Mouse (Mus musculus) MEL (cell line): ENCODE data around the gene Zfp26. TPM values are rescaled to one million over a fixed set of nuclear protein-coding genes. Genes with fewer than 3 reads are reported as not detected.

Experiments
- DNase-seq: peaks from one replicate; pipeline ENCODE4 v3.0.0; 2011; ENCODE audit warnings: low read depth, low spot score
- H3K27ac ChIP-seq: 2 replicates; pipeline ENCODE4 v1.5.1; 2012; ENCODE audit warnings: low read depth, mild to moderate bottlenecking, control low read depth, low read length, moderate library complexity; ENCODE audit not compliant: control insufficient read depth
- H3K27me3 ChIP-seq, 2 experiments: fragments of 150-350 bp in 1 of 2; sonication (generic) in 1 of 2; 2 replicates each; pipeline ENCODE4 v1.6.1; 2012; ENCODE audit warnings: low read length in 2 of 2, mild to moderate bottlenecking in 2 of 2, improper control_type of control experiment in 1 of 2, moderate library complexity in 1 of 2; ENCODE audit not compliant: insufficient read depth in 2 of 2, control insufficient read depth in 1 of 2
- H3K36me3 ChIP-seq, 2 experiments: 2 replicates each; pipeline ENCODE4 v1.6.1; 2012 to 2014; ENCODE audit warnings: low read length in 2 of 2, improper control_type of control experiment in 1 of 2, inconsistent platforms in 1 of 2, mild to moderate bottlenecking in 1 of 2; ENCODE audit not compliant: insufficient read depth in 2 of 2, control insufficient read depth in 1 of 2
- H3K4me1 ChIP-seq, 2 experiments: fragments of 150-350 bp in 1 of 2; sonication (generic) in 1 of 2; 2 replicates each; pipeline ENCODE4 v1.6.1; 2012; ENCODE audit warnings: low read length in 2 of 2, improper control_type of control experiment in 1 of 2, mild to moderate bottlenecking in 1 of 2; ENCODE audit not compliant: insufficient read depth in 2 of 2, control insufficient read depth in 1 of 2
- H3K4me3 ChIP-seq, 2 experiments: fragments of 150-350 bp in 1 of 2; sonication (generic) in 1 of 2; 2 replicates each; pipeline ENCODE4 v1.5.1; 2012; ENCODE audit warnings: low read depth in 2 of 2, low read length in 2 of 2, mild to moderate bottlenecking in 2 of 2, moderate library complexity in 2 of 2, control low read depth in 1 of 2, improper control_type of control experiment in 1 of 2; ENCODE audit not compliant: control insufficient read depth in 1 of 2, insufficient read depth in 1 of 2
- H3K79me2 ChIP-seq: 2 replicates; pipeline ENCODE4 v1.6.1; 2012; ENCODE audit warnings: mild to moderate bottlenecking, low read length, moderate library complexity; ENCODE audit not compliant: control insufficient read depth, poor library complexity, insufficient read depth
- H3K9ac ChIP-seq: 2 replicates; pipeline ENCODE4 v1.6.1; 2012; ENCODE audit warnings: low read depth, mild to moderate bottlenecking, control low read depth, low read length, moderate library complexity; ENCODE audit not compliant: control insufficient read depth, poor library complexity, severe bottlenecking
- H3K9me3 ChIP-seq: fragments of 150-350 bp; sonication (generic); replicated peaks from 2 replicates; pipeline ENCODE4 v1.6.1; 2012; ENCODE audit warnings: mild to moderate bottlenecking, low read length, improper control_type of control experiment, moderate library complexity; ENCODE audit not compliant: insufficient read depth
- BHLHE40 ChIP-seq: IDR thresholded peaks from 2 replicates; pipeline ENCODE4 v1.6.1; 2012; ENCODE audit warnings: low read depth, mild to moderate bottlenecking, inconsistent platforms, low read length, improper control_type of control experiment, borderline replicate concordance
- CHD1 ChIP-seq: IDR thresholded peaks from 2 replicates; pipeline ENCODE4 v1.6.1; 2012; ENCODE audit warnings: low read depth, mild to moderate bottlenecking, inconsistent platforms, low read length, improper control_type of control experiment
- CHD2 ChIP-seq: IDR thresholded peaks from 2 replicates; pipeline ENCODE4 v1.6.1; 2011; ENCODE audit warnings: low read length, improper control_type of control experiment
- CTCF ChIP-seq, 3 experiments: IDR thresholded peaks in 2 of 3; conservative IDR thresholded peaks in 1 of 3; 2 replicates each; pipeline ENCODE4 v1.5.1; 2011 to 2012; ENCODE audit warnings: low read length in 3 of 3, low read depth in 2 of 3, mild to moderate bottlenecking in 2 of 3, improper control_type of control experiment in 1 of 3, inconsistent platforms in 1 of 3, mixed read lengths in 1 of 3, moderate library complexity in 1 of 3; ENCODE audit not compliant: control insufficient read depth in 1 of 3, insufficient read depth in 1 of 3, poor library complexity in 1 of 3, severe bottlenecking in 1 of 3
- E2F4 ChIP-seq: IDR thresholded peaks from 2 replicates; pipeline ENCODE4 v1.6.1; 2011; ENCODE audit warnings: low read depth, low read length, improper control_type of control experiment, borderline replicate concordance
- ELF1 ChIP-seq: IDR thresholded peaks from 2 replicates; pipeline ENCODE4 v1.6.1; 2014; ENCODE audit warnings: low read depth, mild to moderate bottlenecking, inconsistent platforms, low read length, improper control_type of control experiment, moderate library complexity
- EP300 ChIP-seq, 2 experiments: IDR thresholded peaks; 2 replicates each; pipeline ENCODE4 v1.6.1; 2011; ENCODE audit warnings: improper control_type of control experiment in 2 of 2, low read length in 2 of 2, low read depth in 1 of 2, mild to moderate bottlenecking in 1 of 2
- ETS1 ChIP-seq: IDR thresholded peaks from 2 replicates; pipeline ENCODE4 v1.6.1; 2012; ENCODE audit warnings: low read depth, mild to moderate bottlenecking, inconsistent platforms, low read length, improper control_type of control experiment, moderate library complexity
- HCFC1 ChIP-seq: IDR thresholded peaks from 2 replicates; pipeline ENCODE4 v1.6.1; 2012; ENCODE audit warnings: low read depth, mild to moderate bottlenecking, inconsistent platforms, low read length, improper control_type of control experiment, moderate library complexity
- JUND ChIP-seq: IDR thresholded peaks from 2 replicates; pipeline ENCODE4 v1.6.1; 2011; ENCODE audit warnings: low read depth, mild to moderate bottlenecking, improper control_type of control experiment, low read length
- KAT2A ChIP-seq: conservative IDR thresholded peaks from 2 replicates; pipeline ENCODE4 v1.6.1; 2012; ENCODE audit warnings: low read depth, low read length, improper control_type of control experiment, inconsistent platforms
- MAFK ChIP-seq: IDR thresholded peaks from 2 replicates; pipeline ENCODE4 v1.6.1; 2011; ENCODE audit warnings: low read depth, mild to moderate bottlenecking, low read length, improper control_type of control experiment, borderline replicate concordance
- MAZ ChIP-seq: IDR thresholded peaks from 2 replicates; pipeline ENCODE4 v1.6.1; 2012; ENCODE audit warnings: low read depth, mild to moderate bottlenecking, inconsistent platforms, low read length, improper control_type of control experiment
- MEF2A ChIP-seq: IDR thresholded peaks from 2 replicates; pipeline ENCODE4 v1.6.1; 2014; ENCODE audit warnings: low read depth, mild to moderate bottlenecking, inconsistent platforms, low read length, improper control_type of control experiment; ENCODE audit not compliant: poor library complexity, insufficient replicate concordance, severe bottlenecking; ENCODE audit errors: extremely low read depth
- MXI1 ChIP-seq: IDR thresholded peaks from 2 replicates; pipeline ENCODE4 v1.6.1; 2011; ENCODE audit warnings: mild to moderate bottlenecking, low read depth, low read length, improper control_type of control experiment
- MYB ChIP-seq: IDR thresholded peaks from 2 replicates; pipeline ENCODE4 v1.6.1; 2011; ENCODE audit warnings: mild to moderate bottlenecking, low read depth, low read length, improper control_type of control experiment
- NELFE ChIP-seq: IDR thresholded peaks from 2 replicates; pipeline ENCODE4 v1.6.1; 2011; ENCODE audit warnings: low read depth, low read length, improper control_type of control experiment
- NRF1 ChIP-seq: IDR thresholded peaks from 2 replicates; pipeline ENCODE4 v1.6.1; 2014; ENCODE audit warnings: low read depth, mild to moderate bottlenecking, inconsistent platforms, low read length, improper control_type of control experiment, moderate library complexity; ENCODE audit not compliant: poor library complexity, insufficient read depth, severe bottlenecking
- POLR2AphosphoS5 ChIP-seq: IDR thresholded peaks from 2 replicates; pipeline ENCODE4 v1.6.1; 2012; ENCODE audit warnings: low read depth, borderline replicate concordance, mild to moderate bottlenecking, inconsistent platforms, low read length, moderate library complexity, mixed read lengths
- RCOR1 ChIP-seq: IDR thresholded peaks from 2 replicates; pipeline ENCODE4 v1.6.1; 2012; ENCODE audit warnings: low read depth, mild to moderate bottlenecking, inconsistent platforms, low read length, improper control_type of control experiment
- SIN3A ChIP-seq: IDR thresholded peaks from 2 replicates; pipeline ENCODE4 v1.6.1; 2012; ENCODE audit warnings: low read length, improper control_type of control experiment, inconsistent platforms
- SMC3 ChIP-seq: IDR thresholded peaks from 2 replicates; pipeline ENCODE4 v1.6.1; 2011; ENCODE audit warnings: low read depth, low read length, improper control_type of control experiment
- UBTF ChIP-seq: IDR thresholded peaks from 2 replicates; pipeline ENCODE4 v1.6.1; 2012; ENCODE audit warnings: low read depth, mild to moderate bottlenecking, inconsistent platforms, low read length, improper control_type of control experiment, moderate library complexity, borderline replicate concordance; ENCODE audit not compliant: insufficient read depth
- ZKSCAN1 ChIP-seq: IDR thresholded peaks from 2 replicates; pipeline ENCODE4 v1.6.1; 2012; ENCODE audit warnings: low read depth, mild to moderate bottlenecking, inconsistent platforms, low read length, improper control_type of control experiment, moderate library complexity
- polyA plus RNA-seq, 2 experiments: library from polyadenylated mRNA; stranded (reverse) in 1 of 2; unstranded in 1 of 2; fragments of >175 nt in 1 of 2; fragments of >200 nt in 1 of 2; gene quantifications; 2 replicates each; pipeline versions ENCODE4 v1.2.1 to v1.2.4; 2012; ENCODE audit warnings: low replicate concordance in 2 of 2, low read depth in 1 of 2; ENCODE audit not compliant: insufficient read length in 2 of 2, insufficient read depth in 1 of 2, missing spikeins in 1 of 2
- total RNA-seq: library from RNA; depleted of rRNA; stranded (reverse); fragments of 300-350 nt; gene quantifications from 2 replicates; pipeline ENCODE4 v1.2.3, GENCODE M21; 2012

The Zfp26 gene
- total and polyA plus RNA-seq, 3 experiments, result 18.5 to 55.4 (median 52.5) TPM

DNA sequence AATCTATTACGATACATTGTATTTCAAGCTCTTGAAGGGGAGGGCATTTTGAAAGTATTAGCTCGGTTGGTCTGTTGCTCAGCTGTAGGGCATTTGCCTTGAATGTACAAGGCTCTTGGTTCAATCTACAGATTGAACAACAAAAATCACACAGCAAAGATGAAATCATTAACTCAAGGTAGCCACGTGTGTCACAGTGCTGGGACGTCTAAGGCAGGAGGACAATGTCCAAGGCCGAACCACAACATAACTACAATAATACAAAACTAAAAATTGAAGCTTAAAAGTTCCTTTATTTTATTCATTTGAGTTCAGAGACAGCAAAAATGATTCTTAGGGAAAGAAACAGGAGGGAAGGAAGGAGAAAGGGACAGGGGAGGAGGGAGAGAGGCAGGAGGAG is 29.6 kb upstream of the Zfp26 start:
- Histone ChIP-seq H3K27ac (no peak overlapping the region), H3K4me1 (peaks cover 6 to 11% of the 10 kb centered on the region in 2 experiments), H3K9me3 (no peaks in the 10 kb centered on the region)
- DNase-seq, result no peak
- no peak for TF ChIP-seq MEF2A
- TF ChIP-seq MAZ, result no peak
- TF ChIP-seq KAT2A, result no peak
- no peak for TF ChIP-seq SMC3
- no peak for TF ChIP-seq POLR2AphosphoS5
- no peak for TF ChIP-seq JUND
- TF ChIP-seq E2F4, result no peak
- TF ChIP-seq, all 39 proteins: peak for 0
- peaks cover 20% of the 10 kb centered on the region for H3K79me2 ChIP-seq
- H3K4me3 ChIP-seq, result no peak overlapping the region
- H3K36me3 ChIP-seq, result peaks cover 0 to 24% of the 10 kb centered on the region in 2 experiments; a peak in 3 of 4 replicates
- H3K27me3 ChIP-seq, result no peaks in the 10 kb centered on the region
- no peak overlapping the region for H3K9ac ChIP-seq

DNA sequence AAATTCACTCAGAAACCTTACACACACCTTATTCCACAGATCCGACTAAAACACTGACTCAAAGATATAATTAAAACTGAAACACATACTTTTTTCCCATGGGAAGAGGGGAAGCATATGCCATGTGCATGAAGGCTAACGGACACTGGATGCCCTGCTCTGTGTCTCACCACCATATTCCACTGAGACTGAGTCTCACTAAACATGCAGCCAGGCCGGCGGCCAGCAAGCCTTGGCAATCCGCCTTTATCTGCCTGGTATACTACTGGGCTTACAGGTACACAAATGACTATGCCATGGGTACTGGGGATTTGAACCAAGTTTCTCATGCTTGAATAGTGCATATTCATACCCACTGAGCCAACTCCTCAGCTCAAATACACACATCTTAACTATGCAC is 19.4 kb upstream of the Zfp26 start:
- H3K27ac ChIP-seq, result no peak overlapping the region
- no peaks in the 10 kb centered on the region for H3K9me3 ChIP-seq
- H3K79me2 ChIP-seq, result no peaks in the 10 kb centered on the region
- DNase-seq, result no peak
- TF ChIP-seq RCOR1 (no peak), KAT2A (no peak), NELFE (no peak)
- no peak overlapping the region for H3K4me3 ChIP-seq
- peaks cover 6 to 31% of the 10 kb centered on the region in 2 experiments for H3K36me3 ChIP-seq
- peaks cover 6 to 7% of the 10 kb centered on the region in 2 experiments; a peak in 3 of 4 replicates for H3K4me1 ChIP-seq
- H3K27me3 ChIP-seq, result no peaks in the 10 kb centered on the region
- no peak overlapping the region for H3K9ac ChIP-seq

DNA sequence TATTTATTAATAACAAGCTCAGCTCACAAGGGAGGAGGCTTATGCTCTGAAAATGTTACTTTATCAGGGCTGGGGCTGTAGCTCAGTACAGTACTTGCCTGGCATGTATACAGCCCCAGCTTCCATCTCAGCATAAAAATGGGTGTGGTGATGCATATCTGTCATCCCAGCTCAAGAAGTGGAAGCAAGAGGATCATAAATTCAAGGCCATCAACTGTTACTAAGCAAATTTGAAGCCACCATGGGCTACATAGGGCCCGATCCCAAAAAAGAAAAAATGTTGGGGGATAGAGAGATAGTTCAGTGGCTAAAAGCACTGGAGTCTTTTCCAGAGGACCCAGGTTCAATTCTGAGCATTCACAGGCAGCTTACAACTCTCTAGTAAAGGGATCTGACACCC is 16.7 kb upstream of the Zfp26 start:
- H3K27me3 ChIP-seq, result no peaks in the 10 kb centered on the region
- H3K79me2 ChIP-seq, result no peaks in the 10 kb centered on the region
- no peak overlapping the region for H3K27ac ChIP-seq
- DNase-seq, result peak; percentile 71
- H3K9ac ChIP-seq, result no peak overlapping the region
- peaks cover 6 to 43% of the 10 kb centered on the region in 2 experiments for H3K36me3 ChIP-seq
- H3K4me1 ChIP-seq, result peaks cover 6 to 7% of the 10 kb centered on the region in 2 experiments; a peak in 3 of 4 replicates
- no peaks in the 10 kb centered on the region for H3K9me3 ChIP-seq
- H3K4me3 ChIP-seq, result no peak overlapping the region
- TF ChIP-seq CTCF (IDR thresholded peaks at IDR 0.05 in 2 of 3, conservative IDR thresholded peaks at IDR 0.05 in 1 of 3; ENCODE audit: control insufficient read depth in 1 of 3, insufficient read depth in 1 of 3, low read depth in 2 of 3, low read length in 3 of 3, poor library complexity in 1 of 3, severe bottlenecking in 1 of 3) (peak in 1 of 3 experiments; percentile 18; a peak in 1 of 6 replicates), NELFE (no peak), ELF1 (0 out of 2 replicates have a peak, but pooled peaks have one; percentile 4), EP300 (IDR thresholded peaks at IDR 0.05; ENCODE audit: low read depth in 1 of 2, low read length in 2 of 2) (0 out of 4 replicates have a peak, but pooled peaks of 1 of the 2 experiments have one; percentile 9), MXI1 (peak; percentile 20; the same call in 1 of the 2 replicates), JUND (no peak), UBTF (no peak), ZKSCAN1 (no peak), MAFK (no peak), CHD1 (no peak), SMC3 (0 out of 2 replicates have a peak, but pooled peaks have one; percentile 25), MYB (no peak), BHLHE40 (no peak), HCFC1 (no peak), POLR2AphosphoS5 (no peak), CHD2 (no peak), NRF1 (no peak), SIN3A (peak; percentile 54; the same call in 1 of the 2 replicates), ETS1 (no peak)
